Mouse (Mus musculus): Measurements from ENCODE around the gene Cyp2c23.

Cyp2c23 gene

DNA sequence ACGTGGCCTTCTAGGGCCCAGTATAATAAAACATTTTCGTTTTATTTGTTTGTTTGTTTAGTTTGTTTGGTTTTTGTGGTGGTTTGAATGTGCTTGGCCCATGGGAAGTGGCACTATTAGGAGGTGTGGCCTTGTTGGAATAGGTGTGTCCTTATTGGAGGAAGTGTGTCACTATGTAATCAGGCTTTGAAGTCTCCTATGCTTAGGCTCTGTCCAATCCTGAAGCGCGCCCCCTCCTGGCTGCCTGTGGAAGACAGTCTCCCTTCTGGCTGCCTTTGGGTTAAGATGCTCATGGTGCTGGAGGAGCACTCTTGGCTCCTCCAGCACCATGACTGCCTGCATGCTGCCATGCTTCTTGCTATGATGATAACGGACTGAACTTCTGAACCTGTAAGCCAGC is 5.9 kb downstream of the Cyp2c23 start:
- DNase-seq: peak; percentile 19

- DNase-seq: peak; percentile 32
Observed at GRCm38 (mm10) chr19:44021502-44021901, 7.5 kb downstream of the Cyp2c23 start.

DNA sequence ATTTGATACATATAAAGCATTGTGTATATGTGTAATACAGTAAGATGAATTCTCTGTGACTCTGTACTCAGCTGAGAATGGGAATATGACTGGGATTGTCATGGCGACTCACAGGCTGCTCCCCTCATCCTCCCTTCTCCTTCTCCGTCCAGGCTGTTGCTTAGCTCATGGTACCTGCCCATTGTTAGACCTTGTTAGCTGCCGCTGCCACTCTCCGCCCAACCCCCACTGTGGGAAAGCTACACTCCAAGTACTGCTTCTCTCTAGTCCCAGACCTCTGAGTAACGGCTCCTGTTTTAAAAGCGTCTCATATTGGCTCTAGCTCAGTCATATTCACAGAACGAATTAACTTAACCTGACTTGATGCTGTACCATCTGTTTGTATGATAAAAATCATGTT is 9.3 kb downstream of the Cyp2c23 start:
- no peak for DNase-seq

DNA sequence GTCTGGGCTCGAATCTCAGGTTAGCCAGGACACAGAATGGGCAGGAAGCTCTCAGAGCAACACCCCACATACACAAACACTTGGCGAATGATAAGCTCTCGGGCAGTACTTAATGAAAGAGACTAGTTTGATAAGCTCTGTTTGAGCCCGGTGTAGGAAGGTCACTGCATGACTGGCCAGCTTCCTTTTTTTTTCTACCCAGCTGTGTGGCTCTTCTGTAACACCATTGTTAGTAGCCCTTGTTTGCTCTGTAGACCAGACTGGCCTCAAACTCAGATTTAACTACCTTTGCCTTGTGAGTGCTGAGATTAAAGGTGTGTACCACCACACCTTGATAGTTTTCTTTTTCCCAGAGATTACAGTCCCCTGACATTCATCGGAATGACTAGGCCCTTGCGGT is 15.1 kb downstream of the Cyp2c23 start:
- no peak for DNase-seq

GRCm38 (mm10) chr19:44008784-44009183 is 20.2 kb downstream of the Cyp2c23 start:
- DNase-seq: no peak

DNA sequence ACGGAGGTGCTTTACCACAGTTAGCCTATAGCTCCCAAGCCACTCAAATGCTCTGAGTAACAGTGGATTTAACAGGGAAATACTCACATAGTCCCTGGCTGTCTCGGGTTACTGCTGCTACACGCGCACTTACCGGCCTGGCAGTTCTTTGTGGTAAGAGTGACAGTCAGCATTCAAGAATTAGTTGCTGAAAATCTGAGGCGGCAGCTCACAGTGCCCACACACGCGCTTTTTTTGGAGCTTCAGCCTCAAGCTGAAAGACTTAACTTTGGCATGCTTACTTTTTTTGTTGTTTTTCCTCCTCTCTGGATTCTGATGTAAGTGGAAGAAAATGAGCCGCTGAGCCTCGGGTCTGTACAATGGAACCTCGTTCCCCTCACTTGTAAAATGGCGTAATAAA is 21.8 kb downstream of the Cyp2c23 start:
- DNase-seq: no peak

DNA sequence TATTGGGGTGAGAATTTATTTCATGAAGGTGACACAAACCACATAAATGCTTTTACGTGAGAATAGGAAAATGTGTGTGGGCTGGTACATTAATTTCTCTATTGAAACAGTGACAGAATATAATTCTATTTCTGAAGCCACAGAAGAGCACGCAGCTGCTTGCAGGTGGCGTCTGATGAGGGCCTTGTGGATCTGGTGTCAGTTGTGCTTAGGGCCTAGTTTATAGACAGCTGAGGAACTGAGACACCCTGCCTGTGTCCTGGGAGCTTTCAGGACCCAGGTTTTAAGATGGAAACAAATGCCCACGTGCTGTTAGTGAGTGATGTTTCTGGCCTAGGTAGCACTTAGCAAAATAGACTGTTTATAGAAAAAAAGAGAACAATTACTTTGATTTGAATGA is 24.0 kb downstream of the Cyp2c23 start:
- DNase-seq: no peak

DNA sequence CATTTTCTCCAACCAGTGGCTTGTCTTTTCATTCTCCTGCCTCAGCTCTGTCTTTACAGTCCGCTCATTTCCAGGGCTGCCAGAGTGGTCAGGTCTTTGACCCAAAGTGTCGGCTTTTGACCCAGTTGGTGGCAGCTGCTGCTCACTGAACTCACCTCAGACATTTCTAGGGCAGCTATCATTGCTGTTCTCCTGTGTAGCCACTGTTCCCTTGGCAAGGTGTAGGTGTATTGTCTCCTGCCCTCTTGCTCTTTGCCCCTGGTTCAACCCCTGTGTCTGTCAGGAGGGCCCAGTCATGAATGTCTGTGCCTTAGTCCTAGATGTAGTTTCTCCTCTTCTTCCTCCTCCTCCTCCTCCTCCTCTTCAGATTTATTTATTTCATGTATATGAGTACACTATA is 24.7 kb downstream of the Cyp2c23 start:
- no peak for DNase-seq

GRCm38 (mm10) chr19:44000720-44001119 is 28.3 kb downstream of the Cyp2c23 start:
- DNase-seq: no peak

- no peak for DNase-seq
Observed at GRCm38 (mm10) chr19:44000061-44000460, 28.9 kb downstream of the Cyp2c23 start.

GRCm38 (mm10) chr19:43998802-43999527 is 30.0 kb downstream of the Cyp2c23 start:
- DNase-seq: no peak

GRCm38 (mm10) chr19:43998101-43998500 is 30.9 kb downstream of the Cyp2c23 start:
- no peak for DNase-seq

DNA sequence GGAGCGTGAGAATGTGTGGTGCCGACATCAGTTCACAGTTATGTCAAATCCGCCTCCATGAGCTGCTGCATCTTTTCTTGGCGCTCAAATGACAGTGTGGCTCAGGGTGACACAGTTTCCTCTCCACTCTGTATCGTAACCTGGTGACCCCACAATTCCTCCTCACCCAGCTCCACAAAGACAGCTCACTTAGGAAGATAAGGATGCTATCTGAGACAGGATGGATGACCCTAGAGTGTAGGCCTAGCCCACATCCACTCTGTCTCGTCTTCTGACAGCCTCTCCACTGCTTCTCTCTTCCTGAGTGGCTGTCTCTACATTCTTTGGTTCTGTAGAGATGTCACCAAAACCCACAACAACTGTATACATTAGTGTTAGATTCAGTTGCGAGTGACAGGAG is 33.6 kb downstream of the Cyp2c23 start:
- no peak for DNase-seq

DNA sequence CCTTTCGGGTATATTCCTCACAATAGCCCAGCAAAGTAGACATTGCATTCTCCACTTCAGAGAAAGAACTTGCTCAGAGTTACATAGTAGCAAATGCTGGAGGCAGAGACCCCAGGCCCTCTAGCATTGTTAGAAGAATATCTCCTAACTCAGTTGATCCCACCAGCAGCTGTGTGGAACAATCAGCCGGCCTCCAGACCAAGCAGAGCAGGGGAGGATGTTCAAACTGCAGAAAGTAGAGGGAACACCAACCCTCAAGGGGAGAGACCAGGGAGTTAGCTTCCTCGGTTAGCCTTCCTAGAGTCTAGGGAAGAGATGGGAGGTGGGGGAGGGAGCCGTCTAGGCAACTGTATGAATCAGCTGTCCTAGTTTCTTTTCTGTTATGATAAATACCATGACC is 36.5 kb downstream of the Cyp2c23 start:
- DNase-seq: no peak

DNA sequence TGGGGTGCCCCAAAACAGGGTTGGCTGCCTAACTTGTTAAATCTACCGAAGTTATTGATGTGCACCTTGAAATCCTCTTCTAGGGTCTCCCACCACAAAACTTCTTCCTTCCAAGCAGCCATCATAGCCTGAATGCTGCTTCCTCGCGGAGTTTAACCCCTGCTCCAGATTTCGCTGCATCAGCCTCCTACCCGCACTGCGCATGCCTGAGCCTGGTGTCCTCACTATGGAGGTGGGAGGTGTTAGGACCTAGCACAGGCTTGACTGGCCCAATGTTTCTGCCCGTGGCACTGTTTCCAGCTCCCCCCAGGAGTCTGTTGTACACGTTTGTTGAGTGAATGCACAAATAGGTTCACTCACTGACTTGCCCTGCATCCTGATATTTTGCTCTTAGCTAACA is 38.6 kb downstream of the Cyp2c23 start:
- no peak for DNase-seq

DNA sequence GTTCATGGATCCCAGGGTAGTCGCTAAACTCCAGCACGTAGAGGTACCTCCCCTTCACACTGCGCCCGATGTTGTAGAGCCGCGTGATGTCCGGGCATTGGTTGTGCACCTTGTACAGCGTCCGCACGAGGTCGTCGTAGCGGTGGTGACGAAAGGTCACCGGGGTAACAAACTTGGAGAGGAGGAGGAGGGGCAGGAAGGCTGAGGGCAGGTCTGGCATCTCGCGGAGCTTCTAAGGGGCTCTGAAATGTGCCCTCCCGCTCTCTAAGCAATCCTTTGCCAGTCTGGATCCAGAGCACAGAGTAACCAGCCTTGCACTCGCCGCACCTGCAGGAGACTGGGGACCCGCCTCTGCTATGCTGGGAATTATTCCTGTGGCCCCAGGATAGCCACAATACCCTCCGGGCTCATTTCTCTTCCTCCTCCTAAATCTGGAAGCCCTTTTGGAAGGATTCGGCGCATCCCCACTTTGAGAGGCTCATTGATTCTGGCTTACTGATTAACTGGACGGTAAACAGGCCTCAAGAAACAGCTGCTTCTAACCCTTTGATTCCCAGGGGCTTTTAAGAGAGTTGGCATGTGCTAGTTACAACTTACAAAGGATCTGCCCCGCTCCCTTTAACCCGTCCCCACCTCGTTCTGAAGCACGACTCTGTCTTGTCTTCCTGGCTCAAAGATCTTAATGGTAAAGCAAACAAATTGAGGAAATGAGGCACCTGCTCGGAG is 42.8 kb downstream of the Cyp2c23 start, which contains the start of gene Cpn1:
Gene Cpn1 (minus strand): TSS at position 488 of the 726 bp plus-strand sequence.
- peak; percentile 70 for DNase-seq

DNA sequence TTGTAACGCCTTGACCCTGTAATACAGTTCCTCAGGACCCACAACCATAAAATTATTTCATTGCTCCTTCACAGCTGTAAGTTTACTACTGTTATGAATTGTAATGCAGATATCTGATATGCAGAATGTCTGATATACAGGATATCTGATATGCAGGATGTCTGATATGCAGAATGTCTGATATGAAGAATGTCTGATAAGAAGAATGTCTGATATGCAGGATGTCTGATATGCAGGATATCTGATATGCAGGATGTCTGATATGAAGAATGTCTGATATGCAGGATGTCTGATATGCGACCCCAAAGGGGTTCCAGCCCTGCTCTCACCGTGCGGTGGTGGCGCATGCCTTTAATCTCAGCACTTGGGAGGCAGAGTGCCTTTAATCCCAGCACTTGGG is 47.0 kb downstream of the Cyp2c23 start:
- DNase-seq: no peak

DNA sequence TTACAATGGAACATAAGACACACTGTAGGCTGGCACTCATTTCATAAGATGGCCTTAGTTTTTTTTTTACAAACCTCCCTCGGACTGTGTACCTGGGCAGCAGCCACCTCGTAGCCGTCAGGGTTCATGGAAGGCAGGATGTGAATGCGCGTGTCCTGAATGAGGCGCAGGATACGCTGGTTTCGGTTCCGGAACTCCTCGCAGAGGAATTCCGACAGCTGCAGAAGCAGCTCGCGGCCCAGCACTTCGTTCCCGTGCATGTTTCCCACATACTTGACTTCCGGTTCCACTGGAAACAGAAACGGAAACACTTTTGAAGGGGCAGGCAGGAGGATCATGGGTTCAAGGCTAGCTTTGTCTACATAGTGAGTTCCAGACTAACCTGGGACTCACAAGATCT is 48.3 kb downstream of the Cyp2c23 start:
- DNase-seq: no peak

DNA sequence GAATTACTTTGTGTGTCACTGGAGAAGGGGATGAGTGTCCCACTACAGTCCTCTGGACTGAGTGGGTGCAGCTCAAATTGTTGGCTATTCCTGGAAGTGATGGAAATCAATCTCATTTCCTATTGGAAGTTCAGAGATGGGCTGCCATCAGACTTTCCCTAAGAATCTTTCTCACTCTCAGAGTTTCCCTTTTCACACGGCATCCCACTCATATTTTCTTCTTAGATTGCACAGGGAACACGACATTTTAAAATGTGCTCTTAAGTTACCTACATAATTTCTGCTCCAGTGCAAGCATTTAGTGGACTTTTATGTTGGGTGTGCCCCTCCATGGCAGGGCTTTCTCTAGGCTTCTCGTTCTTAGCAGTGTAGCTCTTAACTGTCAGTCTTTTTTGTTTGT is 51.2 kb downstream of the Cyp2c23 start:
- DNase-seq: no peak

- no peak for DNase-seq
Observed at GRCm38 (mm10) chr19:43976661-43977060, 52.3 kb downstream of the Cyp2c23 start.

- DNase-seq: no peak
Observed at GRCm38 (mm10) chr19:43974221-43974620, 54.8 kb downstream of the Cyp2c23 start.

- no peak for DNase-seq
Observed at GRCm38 (mm10) chr19:43973711-43974110, 55.3 kb downstream of the Cyp2c23 start.

- DNase-seq: no peak
Observed at GRCm38 (mm10) chr19:43972129-43972528, 56.9 kb downstream of the Cyp2c23 start.

DNA sequence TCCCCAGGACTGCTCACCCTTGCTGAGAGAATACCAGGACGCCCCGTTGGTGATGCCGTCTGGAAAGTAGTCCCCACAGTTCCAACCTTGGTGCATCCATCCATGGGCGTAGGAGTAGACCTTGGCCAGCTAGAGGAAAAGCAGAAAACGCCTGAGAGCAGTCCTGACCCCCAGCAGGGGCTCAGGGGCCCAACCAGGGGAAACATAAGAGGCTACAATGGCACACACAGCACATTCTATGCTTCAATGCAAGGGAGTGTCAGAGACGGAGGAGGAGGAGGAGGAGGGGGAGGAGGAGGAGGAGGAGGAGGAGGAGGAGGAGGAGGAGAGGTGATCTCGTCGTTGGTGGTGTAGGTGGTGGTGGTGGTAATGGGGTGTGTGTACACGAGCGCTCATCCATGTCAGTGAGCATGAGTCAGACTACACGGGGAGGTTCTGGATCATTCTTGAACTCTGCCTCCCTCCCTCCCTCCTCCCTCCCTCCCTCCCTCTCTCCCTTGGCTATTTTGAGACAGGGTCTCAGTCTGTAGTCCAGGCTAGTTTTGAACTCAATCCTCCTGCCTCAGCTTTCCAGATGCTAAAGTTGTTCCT is 60.5 kb downstream of the Cyp2c23 start:
- DNase-seq: no peak

Data from kidney, postnatal 10 days (tissue).